ENCODE assay signal across 14 mouse cellular contexts in genomic region chr7:98895501-98896095, GRCm38 (mm10).
DNase-seq lines count a peak whose midpoint lies in the region; ATAC-seq and TF ChIP-seq lines count a peak whose summit lies in the region.
"Had no signal": no experiment of that assay in that cellular context is flagged by ENCODE, and none has a peak within 500 bp of the region (broad histone marks: within the 10 kb centered on the region; RNA-seq: fewer than 3 reads in every experiment).

No protein-coding gene starts in this region.

- intact Hi-C loops in heart, postnatal 36 days (cut with DNase I), result no loop called here

- no peak overlapping the region for H3K9ac ChIP-seq in lung, embryonic 14.5 days
- no peak overlapping the region for H3K9ac ChIP-seq in embryonic facial prominence, embryonic 14.5 days (ENCODE audit: low read depth, low read length)
- H3K9ac ChIP-seq: hindbrain, embryonic 13.5 days; midbrain, embryonic 15.5 days had no signal

- H3K36me3 ChIP-seq in lung, embryonic 14.5 days (ENCODE audit: insufficient read depth), result no peaks in the 10 kb centered on the region
- H3K36me3 ChIP-seq in embryonic facial prominence, embryonic 14.5 days (ENCODE audit: control insufficient read depth, insufficient read depth, low read length), result no peaks in the 10 kb centered on the region
- H3K36me3 ChIP-seq: hindbrain, embryonic 13.5 days; midbrain, embryonic 15.5 days had no signal

- 10% methylated on average over 10 of the region's 10 CpGs for WGBS in lung, embryonic 14.5 days
- 33% methylated on average over 10 of the region's 10 CpGs for WGBS in embryonic facial prominence, embryonic 14.5 days

- H3K4me3 ChIP-seq in lung, embryonic 14.5 days (ENCODE audit: low read depth, low read length), result no peak overlapping the region
- H3K4me3 ChIP-seq in embryonic facial prominence, embryonic 14.5 days (ENCODE audit: low read depth, low read length), result no peak overlapping the region
- H3K4me3 ChIP-seq: erythroblast, embryonic 14.5 days; hindbrain, embryonic 13.5 days; midbrain, embryonic 15.5 days had no signal

- H3K9me3 ChIP-seq in lung, embryonic 14.5 days (ENCODE audit: low read depth, low read length), result no peaks in the 10 kb centered on the region
- no peaks in the 10 kb centered on the region for H3K9me3 ChIP-seq in embryonic facial prominence, embryonic 14.5 days (ENCODE audit: control insufficient read depth, low read length)
- H3K9me3 ChIP-seq: hindbrain, embryonic 13.5 days; midbrain, embryonic 15.5 days had no signal

- no peak for TF ChIP-seq CTCF in lung, embryonic 14.5 days (IDR thresholded peaks at IDR 0.05; ENCODE audit: low read depth)

- no peak for ATAC-seq in lung, embryonic 14.5 days (ENCODE audit: insufficient read depth)
- 0 out of 2 replicates have a peak, but pooled peaks have one; percentile 21 for ATAC-seq in embryonic facial prominence, embryonic 14.5 days (ENCODE audit: low read depth)
- no peak for ATAC-seq in activated CD4-positive, CD25-positive, alpha-beta regulatory T cell, adult 4 months
- ATAC-seq: midbrain, embryonic 15.5 days had no signal

- H3K27me3 ChIP-seq in lung, embryonic 14.5 days (ENCODE audit: insufficient read depth, low read length), result no peaks in the 10 kb centered on the region
- no peaks in the 10 kb centered on the region for H3K27me3 ChIP-seq in embryonic facial prominence, embryonic 14.5 days (replicated peaks; ENCODE audit: control insufficient read depth, insufficient read depth, low read length)
- H3K27me3 ChIP-seq: hindbrain, embryonic 13.5 days; midbrain, embryonic 15.5 days had no signal

- H3K27ac ChIP-seq in lung, embryonic 14.5 days (ENCODE audit: low read depth), result peak overlapping the region; percentile 51
- peak overlapping the region; percentile 29 for H3K27ac ChIP-seq in embryonic facial prominence, embryonic 14.5 days (replicated peaks; ENCODE audit: low read depth, low read length)
- H3K27ac ChIP-seq: hindbrain, embryonic 13.5 days; midbrain, embryonic 15.5 days had no signal

- H3K4me1 ChIP-seq in lung, embryonic 14.5 days (ENCODE audit: insufficient read depth), result peaks cover 43% of the 10 kb centered on the region
- H3K4me1 ChIP-seq in embryonic facial prominence, embryonic 14.5 days (ENCODE audit: control insufficient read depth, insufficient read depth, low read length), result peaks cover 34% of the 10 kb centered on the region

- DNase-seq in heart, adult 8-10 months (ENCODE audit: low spot score), result peak; percentile 42
- DNase-seq in heart, postnatal 36 days, result no peak
- peak; percentile 60 for DNase-seq in lung, embryonic 14.5 days
- no peak for DNase-seq in lung, adult 18-20 months
- DNase-seq in embryonic facial prominence, embryonic 14.5 days (ENCODE audit: low spot score), result no peak
- DNase-seq in skeletal muscle tissue, adult 2 months (ENCODE audit: low read depth, low spot score), result peak; percentile 29
- DNase-seq in spleen, postnatal 4 days (ENCODE audit: low spot score in 2 of 2), result no peak
- DNase-seq: cerebellum, postnatal 36 days; lung, postnatal 10 days; right cerebral cortex, postnatal 14 days had no signal

- H3K4me2 ChIP-seq in lung, embryonic 14.5 days, result no peak overlapping the region; the same call in 1 of the 2 replicates
- no peak overlapping the region for H3K4me2 ChIP-seq in embryonic facial prominence, embryonic 14.5 days (ENCODE audit: low read depth, low read length)
- H3K4me2 ChIP-seq: hindbrain, embryonic 13.5 days; midbrain, embryonic 15.5 days had no signal

Comparison
In these comparisons a context has a peak if more than half of its experiments do, and no peak if none do; other contexts are left out.
1. DNase-seq: peak in heart, adult 8-10 months (single experiment), lung, embryonic 14.5 days (single experiment) and skeletal muscle tissue, adult 2 months (single experiment); none in heart, postnatal 36 days (0 of 2), lung, adult 18-20 months (0 of 2), embryonic facial prominence, embryonic 14.5 days (single experiment) and spleen, postnatal 4 days (0 of 2).